Comparison of ENCODE assay signal across 16 mouse cellular contexts in genomic region chr3:123810943-123811499, GRCm38 (mm10).
DNase-seq lines count a peak whose midpoint lies in the region; ATAC-seq and TF ChIP-seq lines count a peak whose summit lies in the region.
"Had no signal": no experiment of that assay in that cellular context is flagged by ENCODE, and none has a peak within 500 bp of the region (broad histone marks: within the 10 kb centered on the region; RNA-seq: fewer than 3 reads in every experiment).

No protein-coding gene starts in this region.

- no peak for DNase-seq in embryonic facial prominence, embryonic 11.5 days (ENCODE audit: low spot score)
- no peak for DNase-seq in embryonic facial prominence, embryonic 10.5 days (ENCODE audit: low spot score)
- no peak for DNase-seq in right cerebral cortex, adult 18-20 months
- no peak for DNase-seq in layer of hippocampus, postnatal 25 days (ENCODE audit: extremely low spot score in 1 of 2, low spot score in 1 of 2)
- DNase-seq in lung, postnatal 14 days = no peak
- DNase-seq: cerebellum, adult 2 months; gastrocnemius, postnatal 36 days; layer of hippocampus, adult 9-11 months; left cerebral cortex, postnatal 4 days; thymus, postnatal 36 days had no signal

- H3K36me3 ChIP-seq in embryonic facial prominence, embryonic 11.5 days (replicated peaks; ENCODE audit: control insufficient read depth, insufficient read depth, low read depth, low read length) = no peaks in the 10 kb centered on the region
- H3K36me3 ChIP-seq in embryonic facial prominence, embryonic 10.5 days (replicated peaks) = no peaks in the 10 kb centered on the region
- no peaks in the 10 kb centered on the region for H3K36me3 ChIP-seq in hindbrain, embryonic 12.5 days
- no peaks in the 10 kb centered on the region for H3K36me3 ChIP-seq in midbrain, embryonic 13.5 days
- H3K36me3 ChIP-seq in intestine, postnatal 0 days (ENCODE audit: control insufficient read depth, insufficient read depth) = no peaks in the 10 kb centered on the region
- H3K36me3 ChIP-seq: heart, embryonic 15.5 days; liver, embryonic 12.5 days had no signal

- 68% methylated on average over 5 of the region's 5 CpGs for WGBS in embryonic facial prominence, embryonic 11.5 days
- whole genome bisulfite sequencing in embryonic facial prominence, embryonic 10.5 days = 68% methylated on average over 5 of the region's 5 CpGs
- WGBS in hindbrain, embryonic 12.5 days = 27% methylated on average over 5 of the region's 5 CpGs
- 14% methylated on average over 5 of the region's 5 CpGs for WGBS in midbrain, embryonic 13.5 days
- WGBS in intestine, postnatal 0 days = 76% methylated on average over 5 of the region's 5 CpGs

- no peak overlapping the region for H3K27ac ChIP-seq in embryonic facial prominence, embryonic 11.5 days (replicated peaks; ENCODE audit: low read depth, low read length)
- H3K27ac ChIP-seq in embryonic facial prominence, embryonic 10.5 days (replicated peaks) = no peak overlapping the region
- H3K27ac ChIP-seq in hindbrain, embryonic 12.5 days = peak overlapping the region; percentile 2; the same call in 1 of the 2 replicates
- peak overlapping the region; percentile 58; the same call in 1 of the 2 replicates for H3K27ac ChIP-seq in midbrain, embryonic 13.5 days
- no peak overlapping the region for H3K27ac ChIP-seq in intestine, postnatal 0 days (ENCODE audit: low read depth, low read length)
- H3K27ac ChIP-seq: heart, embryonic 15.5 days; liver, embryonic 12.5 days had no signal

- no peaks in the 10 kb centered on the region for H3K27me3 ChIP-seq in embryonic facial prominence, embryonic 11.5 days (ENCODE audit: control insufficient read depth, insufficient read depth, low read length)
- no peaks in the 10 kb centered on the region for H3K27me3 ChIP-seq in embryonic facial prominence, embryonic 10.5 days (replicated peaks; ENCODE audit: low read depth, poor library complexity, severe bottlenecking)
- no peaks in the 10 kb centered on the region for H3K27me3 ChIP-seq in hindbrain, embryonic 12.5 days
- no peaks in the 10 kb centered on the region for H3K27me3 ChIP-seq in midbrain, embryonic 13.5 days
- no peaks in the 10 kb centered on the region for H3K27me3 ChIP-seq in intestine, postnatal 0 days (replicated peaks; ENCODE audit: control insufficient read depth, insufficient read depth, low read length)
- H3K27me3 ChIP-seq: heart, embryonic 15.5 days; liver, embryonic 12.5 days had no signal

- H3K9ac ChIP-seq in embryonic facial prominence, embryonic 11.5 days (replicated peaks; ENCODE audit: low read length) = no peak overlapping the region
- no peak overlapping the region for H3K9ac ChIP-seq in hindbrain, embryonic 12.5 days
- no peak overlapping the region for H3K9ac ChIP-seq in midbrain, embryonic 13.5 days (replicated peaks)
- H3K9ac ChIP-seq in intestine, postnatal 0 days (ENCODE audit: low read depth, low read length) = no peak overlapping the region
- H3K9ac ChIP-seq: heart, embryonic 15.5 days; liver, embryonic 12.5 days had no signal

- no peaks in the 10 kb centered on the region for H3K9me3 ChIP-seq in embryonic facial prominence, embryonic 11.5 days (replicated peaks; ENCODE audit: control insufficient read depth, low read length)
- H3K9me3 ChIP-seq in embryonic facial prominence, embryonic 10.5 days = no peaks in the 10 kb centered on the region
- no peaks in the 10 kb centered on the region for H3K9me3 ChIP-seq in hindbrain, embryonic 12.5 days (replicated peaks)
- no peaks in the 10 kb centered on the region for H3K9me3 ChIP-seq in midbrain, embryonic 13.5 days
- no peaks in the 10 kb centered on the region for H3K9me3 ChIP-seq in intestine, postnatal 0 days (ENCODE audit: control insufficient read depth)
- H3K9me3 ChIP-seq: heart, embryonic 15.5 days; liver, embryonic 12.5 days had no signal

- H3K4me3 ChIP-seq in embryonic facial prominence, embryonic 11.5 days (ENCODE audit: low read depth, low read length) = no peak overlapping the region
- H3K4me3 ChIP-seq in embryonic facial prominence, embryonic 10.5 days = no peak overlapping the region
- no peak overlapping the region for H3K4me3 ChIP-seq in hindbrain, embryonic 12.5 days
- no peak overlapping the region for H3K4me3 ChIP-seq in midbrain, embryonic 13.5 days (replicated peaks)
- no peak overlapping the region for H3K4me3 ChIP-seq in intestine, postnatal 0 days (ENCODE audit: low read depth, low read length)
- H3K4me3 ChIP-seq: heart, embryonic 15.5 days; liver, embryonic 12.5 days had no signal

- no peak overlapping the region for H3K4me2 ChIP-seq in embryonic facial prominence, embryonic 11.5 days (ENCODE audit: low read depth, low read length)
- H3K4me2 ChIP-seq in hindbrain, embryonic 12.5 days (replicated peaks) = no peak overlapping the region
- H3K4me2 ChIP-seq in midbrain, embryonic 13.5 days (replicated peaks) = no peak overlapping the region
- H3K4me2 ChIP-seq in intestine, postnatal 0 days (replicated peaks; ENCODE audit: low read depth) = no peak overlapping the region
- H3K4me2 ChIP-seq: heart, embryonic 15.5 days; liver, embryonic 12.5 days had no signal

- H3K4me1 ChIP-seq in embryonic facial prominence, embryonic 11.5 days (ENCODE audit: control insufficient read depth, insufficient read depth, low read length) = no peaks in the 10 kb centered on the region
- no peaks in the 10 kb centered on the region for H3K4me1 ChIP-seq in embryonic facial prominence, embryonic 10.5 days
- H3K4me1 ChIP-seq in hindbrain, embryonic 12.5 days = peaks cover 8% of the 10 kb centered on the region; the same call in 1 of the 2 replicates
- peaks cover 26% of the 10 kb centered on the region for H3K4me1 ChIP-seq in midbrain, embryonic 13.5 days (replicated peaks)
- no peaks in the 10 kb centered on the region for H3K4me1 ChIP-seq in intestine, postnatal 0 days (replicated peaks; ENCODE audit: control insufficient read depth, insufficient read depth, low read length)
- H3K4me1 ChIP-seq: heart, embryonic 15.5 days; liver, embryonic 12.5 days had no signal

- no peak for TF ChIP-seq CTCF in intestine, postnatal 0 days (IDR thresholded peaks at IDR 0.05; ENCODE audit: low read depth)

- ATAC-seq in embryonic facial prominence, embryonic 11.5 days (replicated peaks; ENCODE audit: insufficient number of reproducible peaks, low FRiP score, low TSS enrichment, low read depth) = 0 out of 2 replicates have a peak, but pooled peaks have one; percentile 39
- ATAC-seq in hindbrain, embryonic 12.5 days (ENCODE audit: low FRiP score) = peak; percentile 87
- peak; percentile 90 for ATAC-seq in midbrain, embryonic 13.5 days
- no peak for ATAC-seq in intestine, postnatal 0 days
- ATAC-seq: liver, embryonic 12.5 days; lung, postnatal 0 days had no signal

Comparison
In these comparisons a context has a peak if more than half of its experiments do, and no peak if none do; other contexts are left out.
1. H3K27ac ChIP-seq: peak in hindbrain, embryonic 12.5 days (single experiment) and midbrain, embryonic 13.5 days (single experiment); none in embryonic facial prominence, embryonic 11.5 days (single experiment), embryonic facial prominence, embryonic 10.5 days (single experiment) and intestine, postnatal 0 days (single experiment).